In the genomic region with DNA sequence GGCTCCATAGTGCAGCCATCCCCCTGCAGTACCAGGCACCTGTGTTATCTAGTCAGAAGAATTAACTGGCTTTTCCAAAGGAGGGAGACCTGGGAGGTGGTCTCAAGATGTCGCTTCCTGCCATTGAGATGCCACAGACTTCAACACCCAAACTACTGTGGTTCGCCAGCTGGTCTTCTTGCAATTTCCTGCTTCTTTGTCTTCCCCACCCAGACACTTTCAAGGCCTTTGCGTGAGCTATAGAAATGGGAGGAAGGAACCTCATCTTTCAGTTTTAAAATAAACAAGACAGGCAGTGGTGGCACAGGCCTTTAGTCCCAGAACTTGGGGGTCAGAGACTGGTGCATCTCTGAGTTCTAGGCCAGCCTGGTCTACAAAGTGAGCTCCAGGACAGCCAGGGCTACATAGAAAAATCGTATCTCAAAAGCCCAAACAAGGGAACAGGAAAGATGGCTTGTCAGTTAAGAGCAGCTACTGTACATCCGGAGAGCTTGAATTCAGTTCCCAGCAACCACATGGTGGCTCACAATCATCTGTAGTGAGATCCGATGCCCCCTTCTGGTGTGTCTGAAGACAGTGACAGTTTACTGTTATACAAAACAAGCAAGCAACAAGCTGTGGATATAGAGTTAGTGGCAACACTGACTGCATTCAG, we compare ENCODE assay signal across 8 mouse cellular contexts. TPM values are rescaled to one million over a fixed set of nuclear protein-coding genes. Genes with fewer than 3 reads are reported as not detected.
DNase-seq lines count a peak whose midpoint lies in the region; ATAC-seq lines count a peak whose summit lies in the region.
"Had no signal": no experiment of that assay in that cellular context is flagged by ENCODE, and none has a peak within 500 bp of the region (broad histone marks: within the 10 kb centered on the region; RNA-seq: fewer than 3 reads in every experiment).

No protein-coding gene starts in this region.

- WGBS in lung, embryonic 16.5 days: 67% methylated on average over 6 of the region's 6 CpGs
- 71% methylated on average over 6 of the region's 6 CpGs for WGBS in forebrain, embryonic 12.5 days

- peaks cover 22% of the 10 kb centered on the region for H3K4me1 ChIP-seq in lung, embryonic 16.5 days (replicated peaks; ENCODE audit: control insufficient read depth, insufficient read depth, low read length)
- peaks cover 75% of the 10 kb centered on the region for H3K4me1 ChIP-seq in forebrain, embryonic 12.5 days

- no peaks in the 10 kb centered on the region for H3K27me3 ChIP-seq in lung, embryonic 16.5 days (ENCODE audit: control insufficient read depth, insufficient read depth, low read depth, low read length)
- peaks cover 4% of the 10 kb centered on the region; the same call in 1 of the 2 replicates for H3K27me3 ChIP-seq in forebrain, embryonic 12.5 days

- H3K4me3 ChIP-seq in lung, embryonic 16.5 days (ENCODE audit: low read length): no peak overlapping the region
- H3K4me3 ChIP-seq in forebrain, embryonic 12.5 days (replicated peaks): no peak overlapping the region

- peak overlapping the region; percentile 76 for H3K27ac ChIP-seq in lung, embryonic 16.5 days (ENCODE audit: low read length)
- H3K27ac ChIP-seq in forebrain, embryonic 12.5 days: peak overlapping the region; percentile 95

- no peak for DNase-seq in lung, adult 18-20 months
- peak; percentile 16 for DNase-seq in lung, postnatal 36 days
- DNase-seq in thymus, postnatal 25 days: peak; percentile 80
- DNase-seq in layer of hippocampus, postnatal 10 days (ENCODE audit: low spot score in 2 of 2): no peak
- no peak for DNase-seq in right cerebral cortex, postnatal 4 days
- DNase-seq: embryo, embryonic 11 days had no signal

- no peak overlapping the region for H3K9ac ChIP-seq in lung, embryonic 16.5 days (ENCODE audit: low read length)
- peak overlapping the region; percentile 52 for H3K9ac ChIP-seq in forebrain, embryonic 12.5 days

- H3K36me3 ChIP-seq in lung, embryonic 16.5 days (ENCODE audit: control insufficient read depth, insufficient read depth, low read length): peaks cover 16% of the 10 kb centered on the region
- peaks cover 45% of the 10 kb centered on the region for H3K36me3 ChIP-seq in forebrain, embryonic 12.5 days (replicated peaks)

- no peak for ATAC-seq in lung, embryonic 16.5 days (ENCODE audit: low read depth)
- no peak for ATAC-seq in forebrain, embryonic 12.5 days (ENCODE audit: low FRiP score)

- H3K9me3 ChIP-seq in lung, embryonic 16.5 days (ENCODE audit: control insufficient read depth, low read length): no peaks in the 10 kb centered on the region
- H3K9me3 ChIP-seq in forebrain, embryonic 12.5 days: no peaks in the 10 kb centered on the region

- H3K4me2 ChIP-seq in lung, embryonic 16.5 days (ENCODE audit: low read depth, low read length): no peak overlapping the region
- H3K4me2 ChIP-seq in forebrain, embryonic 12.5 days: peak overlapping the region; percentile 42; the same call in 1 of the 2 replicates

RNA-seq across cellular contexts. Expression of gene Mrpl58, which starts 4.8 kb away (rescaled TPM):
- polyA plus RNA-seq in lung, embryonic 16.5 days (2015; fragmentation: Nextera tagmentation; extraction: Ambion mirVana): 203 and 205 TPM in 2 replicates
- polyA plus RNA-seq in forebrain, embryonic 12.5 days (2016; fragmentation: Nextera tagmentation; extraction: Ambion mirVana): 222 and 232 TPM in 2 replicates
- 10 to 100 TPM; 86.3 to 96.3 TPM for total RNA-seq in layer of hippocampus, postnatal 10 days (2021)

RNA-seq across cellular contexts. Expression of gene Atp5h, which starts 11.4 kb away (rescaled TPM):
- 822 and 823 TPM in 2 replicates for polyA plus RNA-seq in lung, embryonic 16.5 days (2015; fragmentation: Nextera tagmentation; extraction: Ambion mirVana)
- 843 and 857 TPM in 2 replicates for polyA plus RNA-seq in forebrain, embryonic 12.5 days (2016; fragmentation: Nextera tagmentation; extraction: Ambion mirVana)
- total RNA-seq in layer of hippocampus, postnatal 10 days (2021): 100 to 1,000 TPM; 406 to 440 TPM

RNA-seq across cellular contexts. Expression of gene Kctd2, which starts 11.5 kb away (rescaled TPM):
- 3.4 and 4.3 TPM in 2 replicates for polyA plus RNA-seq in lung, embryonic 16.5 days (2015; fragmentation: Nextera tagmentation; extraction: Ambion mirVana)
- 23.9 and 29.8 TPM in 2 replicates for polyA plus RNA-seq in forebrain, embryonic 12.5 days (2016; fragmentation: Nextera tagmentation; extraction: Ambion mirVana)
- total RNA-seq in layer of hippocampus, postnatal 10 days (2021): 10 to 100 TPM; 57.6 to 66.7 TPM

RNA-seq across cellular contexts. Expression of gene Cdr2l, which starts 26.7 kb away (rescaled TPM):
- polyA plus RNA-seq in lung, embryonic 16.5 days (2015; fragmentation: Nextera tagmentation; extraction: Ambion mirVana): 11.5 and 12.0 TPM in 2 replicates
- 28.3 and 29.6 TPM in 2 replicates for polyA plus RNA-seq in forebrain, embryonic 12.5 days (2016; fragmentation: Nextera tagmentation; extraction: Ambion mirVana)
- 10 to 100 TPM; 18.4 to 19.1 TPM for total RNA-seq in layer of hippocampus, postnatal 10 days (2021)

RNA-seq across cellular contexts. Expression of gene Trim80, which starts 32.0 kb away (rescaled TPM):
- not detected in 2 replicates for polyA plus RNA-seq in lung, embryonic 16.5 days (2015; fragmentation: Nextera tagmentation; extraction: Ambion mirVana)
- polyA plus RNA-seq in forebrain, embryonic 12.5 days (2016; fragmentation: Nextera tagmentation; extraction: Ambion mirVana): not detected in 2 replicates
- total RNA-seq in layer of hippocampus, postnatal 10 days (2021): under 1 TPM in 1 of 2 experiments, not detected in 1; 0.18 TPM

Comparison
In these comparisons a context has a peak if more than half of its experiments do, and no peak if none do; other contexts are left out.
1. DNase-seq: peak in lung, postnatal 36 days (single experiment) and thymus, postnatal 25 days (single experiment); none in lung, adult 18-20 months (0 of 2), layer of hippocampus, postnatal 10 days (0 of 2) and right cerebral cortex, postnatal 4 days (single experiment).